Mouse (Mus musculus) layer of hippocampus, adult 18-20 months (tissue): Measurements from ENCODE around the gene Arhgap4. TPM values are rescaled to one million over a fixed set of nuclear protein-coding genes. Genes with fewer than 3 reads are reported as not detected.

Source experiments
- DNase-seq, 2 experiments: peaks; one replicate each; pipeline ENCODE4 v3.0.0; 2022; ENCODE audit warnings: low spot score in 2 of 2
- long read RNA-seq: library from polyadenylated mRNA; stranded (forward); transcript quantifications from one replicate; pipeline ENCODE4 v2.0.0, GENCODE M21; 2021
- total RNA-seq, 2 experiments: library from RNA; stranded (reverse); gene quantifications; 2 replicates each; pipeline ENCODE4 v1.2.3; 2021

Arhgap4 gene
- 1 to 10 TPM; 4.3 to 4.4 TPM for total RNA-seq
- long read RNA-seq, partial matches to known transcripts: 0 of 5 reads
- long read RNA-seq, other reads (novel, unspliced or antisense): 5 of 5 reads

DNA sequence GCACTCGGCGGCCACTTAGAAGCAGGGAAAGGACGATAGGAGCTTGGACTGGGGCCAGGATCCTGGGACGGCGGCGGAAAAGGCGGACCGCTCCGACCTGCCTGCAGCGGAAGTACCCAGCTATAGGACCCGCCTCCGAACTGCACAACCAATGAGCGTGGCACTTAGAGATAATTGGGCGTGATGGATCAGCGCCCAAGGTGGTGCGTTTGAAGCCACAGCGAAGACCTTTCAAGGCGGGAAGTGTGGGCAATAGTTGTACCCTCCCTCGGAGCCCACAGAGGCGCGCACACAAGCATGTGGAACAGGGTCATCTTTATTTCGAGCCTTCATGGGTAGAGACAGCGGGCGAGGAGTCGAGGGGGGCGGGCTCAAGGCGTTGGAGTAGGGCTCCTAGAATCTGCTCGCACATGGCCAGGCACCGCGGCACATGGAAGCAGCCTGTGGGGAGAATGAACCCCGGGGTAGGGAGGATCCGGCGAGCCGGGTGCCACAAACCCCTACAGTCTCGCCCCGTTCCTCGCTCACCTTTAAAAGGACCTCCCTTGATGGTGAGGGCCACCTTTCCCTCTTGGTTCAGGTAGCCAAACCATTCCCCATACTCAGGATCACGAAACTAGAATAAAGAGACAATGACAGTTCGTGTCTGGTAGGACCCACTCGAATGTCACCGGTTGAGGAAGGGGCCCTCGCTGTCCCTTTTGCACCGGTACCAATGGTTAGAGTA, at the start of gene Arhgap4, which contains the start of gene Naa10:
Arhgap4 (minus strand) TSS at position 48 of the 727 bp plus-strand sequence.
Naa10 (minus strand) TSS at position 122 of the 727 bp plus-strand sequence.
- DNase-seq: peak; percentile 73 to 87

DNA sequence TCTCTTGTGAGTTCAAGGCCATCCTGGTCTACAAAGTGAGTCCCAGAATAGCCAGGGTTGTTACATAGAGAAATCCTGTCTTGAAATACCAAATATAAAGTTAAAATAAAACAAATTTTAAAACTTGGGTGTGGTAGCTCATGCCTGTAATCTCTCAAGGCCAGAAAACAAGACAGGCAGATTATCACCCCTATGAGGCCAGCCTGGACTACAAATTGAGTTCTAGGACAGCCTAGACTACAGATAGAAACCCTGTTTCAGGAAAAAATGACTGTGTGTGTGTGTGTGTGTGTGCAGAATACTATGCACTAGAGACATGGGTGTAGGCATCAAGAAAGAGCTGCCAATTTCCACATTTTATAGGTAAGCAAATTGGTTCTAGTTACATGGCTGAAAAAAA, 49.1 kb upstream of the Arhgap4 start:
- no peak for DNase-seq

DNA sequence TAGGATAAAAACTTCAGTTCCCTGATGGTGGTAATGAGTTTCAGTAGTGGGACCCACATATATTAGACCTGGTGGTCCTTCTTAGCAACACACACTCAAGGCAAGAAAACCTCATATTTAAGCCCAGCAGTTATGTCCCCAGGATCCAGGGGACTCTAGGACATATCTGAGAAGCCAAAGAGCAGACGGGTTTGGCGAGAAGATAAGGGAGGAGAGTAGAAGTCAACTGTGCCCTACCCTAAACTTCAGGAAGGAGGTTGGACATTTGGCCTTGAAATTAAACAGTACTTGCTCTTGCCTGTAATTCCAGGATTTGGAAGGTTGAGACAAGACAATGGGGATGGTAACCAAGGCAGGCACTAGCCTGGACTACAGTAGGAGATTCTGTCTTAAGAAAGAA, 48.1 kb upstream of the Arhgap4 start:
- DNase-seq: no peak

DNA sequence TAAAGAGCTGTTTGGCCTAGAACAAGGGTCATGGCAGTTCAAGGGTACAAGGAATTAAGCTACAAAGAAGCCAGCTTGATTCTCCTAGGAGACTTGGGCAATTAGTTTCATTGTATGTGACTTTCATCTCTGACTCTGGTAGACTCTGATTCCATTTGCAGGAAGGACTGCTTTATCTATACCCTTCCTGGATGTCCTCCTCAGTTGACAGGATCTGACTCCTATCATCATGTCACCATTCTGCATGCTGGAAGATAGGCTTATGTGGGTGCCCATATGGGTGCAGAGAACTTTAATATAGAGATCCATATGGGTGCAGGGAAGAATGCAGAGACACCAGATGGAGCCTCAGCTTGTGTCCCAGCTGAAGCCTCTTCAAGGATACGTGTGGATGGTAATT, 47.5 kb upstream of the Arhgap4 start:
- DNase-seq: peak in 1 of 2 experiments; percentile 31

DNA sequence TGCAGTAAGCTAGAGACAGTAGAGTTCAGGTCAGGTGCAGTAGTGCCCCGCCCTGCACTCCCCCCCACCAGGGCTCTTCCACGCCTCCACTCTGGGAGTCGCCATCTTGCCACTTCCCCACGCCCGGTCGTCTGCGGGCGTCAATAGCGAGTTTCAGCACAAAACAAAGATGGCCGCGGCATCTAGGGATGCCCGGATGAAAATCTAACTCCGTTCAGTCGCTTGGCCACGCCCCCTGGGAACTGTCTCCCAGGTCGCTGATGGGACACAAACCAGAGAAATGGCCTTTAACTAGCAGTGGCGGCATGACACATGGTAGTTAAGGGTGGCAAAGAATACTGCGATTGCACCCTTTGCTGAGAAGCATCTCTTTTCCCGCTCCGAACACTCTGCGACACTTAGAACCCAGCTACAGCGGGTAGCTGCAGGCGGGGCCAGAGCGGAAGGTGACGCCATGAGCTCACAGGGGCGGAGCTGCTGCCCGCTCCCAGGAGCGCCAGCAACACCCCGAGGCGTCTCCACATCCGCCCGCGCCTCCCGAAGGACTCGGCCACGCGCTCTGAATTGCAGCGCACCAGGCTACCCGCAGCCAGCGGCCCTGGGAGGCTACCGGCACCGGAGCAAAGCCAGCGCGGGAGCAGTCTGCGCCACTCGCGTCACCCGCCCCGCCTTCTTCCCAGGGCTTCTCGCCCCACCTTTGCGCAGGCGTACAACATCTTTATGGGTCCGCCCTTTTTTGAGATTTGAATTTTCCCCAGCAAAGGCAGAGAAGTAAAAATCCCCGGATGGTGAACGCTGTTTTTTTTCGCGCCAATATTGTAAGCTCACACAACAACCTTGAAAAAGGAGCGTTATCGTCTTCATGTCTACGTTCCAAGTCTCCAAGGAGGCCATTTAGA, 45.8 kb upstream of the Arhgap4 start:
- peak; percentile 84 to 92 for DNase-seq

DNA sequence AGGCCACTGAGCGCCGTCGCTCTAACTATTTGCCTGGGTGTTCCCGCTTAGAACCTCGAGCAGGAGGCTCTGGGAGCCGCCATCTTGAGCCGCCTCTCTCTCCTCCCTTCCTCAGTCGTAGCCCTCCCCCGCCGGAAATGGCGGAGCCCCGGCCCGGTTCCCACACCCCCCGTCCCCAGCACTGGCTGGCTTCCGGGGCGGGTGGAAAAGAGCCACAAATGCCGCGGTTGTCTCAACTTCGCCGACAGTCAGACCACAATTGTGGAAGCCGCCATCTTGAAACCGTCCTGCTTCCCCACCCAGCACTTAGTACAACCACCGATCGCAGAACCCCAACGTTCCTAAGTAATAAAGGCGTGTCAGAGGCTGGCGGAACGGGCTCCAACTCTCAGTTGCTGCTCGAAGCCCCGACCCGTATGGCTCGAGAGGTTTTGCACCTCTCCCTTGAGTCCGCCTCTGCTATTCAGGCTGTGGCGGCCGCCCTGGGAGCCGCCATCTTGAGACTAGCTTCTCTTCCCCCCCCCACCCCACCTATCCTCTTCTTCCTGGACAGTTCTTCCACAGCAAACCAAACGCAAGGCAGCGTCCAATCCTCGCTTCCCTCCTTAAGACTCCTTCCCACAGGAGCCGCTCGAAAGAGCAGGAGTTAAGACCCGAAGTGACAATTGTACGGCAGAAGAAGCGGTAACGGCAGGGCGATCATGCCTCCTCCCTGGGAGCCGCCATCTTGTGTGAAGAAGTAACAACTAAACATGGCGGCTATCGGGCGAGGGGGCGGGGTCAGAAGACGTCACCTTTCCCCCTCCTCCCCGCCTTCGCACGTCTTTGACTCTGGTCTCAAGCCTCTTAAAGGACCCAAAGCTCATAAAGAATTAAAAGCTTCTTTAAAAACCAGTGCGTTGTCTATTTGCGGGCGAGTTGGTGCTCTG, 44.8 kb upstream of the Arhgap4 start, which contains the start of gene Hcfc1:
Hcfc1 (minus strand) TSS at position 110 of the 929 bp plus-strand sequence.
- DNase-seq: peak; percentile 86 to 93

DNA sequence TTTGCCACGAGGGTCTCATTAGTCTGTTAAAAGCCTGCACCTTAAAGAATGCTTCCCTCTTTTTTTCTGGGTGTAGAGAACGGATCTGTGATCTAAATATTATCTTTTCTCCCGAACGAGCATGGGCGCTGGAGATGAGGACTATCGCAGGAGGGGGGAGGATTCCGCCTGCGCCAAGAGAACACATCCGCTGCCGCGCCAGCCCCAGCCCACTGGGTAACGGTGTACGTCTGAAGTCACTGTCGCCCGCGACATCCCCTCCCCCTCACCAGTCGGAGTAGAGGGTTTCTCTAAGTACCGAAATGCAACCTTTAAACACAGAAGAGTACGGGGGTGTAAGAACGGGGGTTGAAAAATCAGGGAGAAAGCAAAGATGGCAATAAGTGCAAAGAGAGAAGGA, 43.6 kb upstream of the Arhgap4 start:
- peak; percentile 61 to 79 for DNase-seq

DNA sequence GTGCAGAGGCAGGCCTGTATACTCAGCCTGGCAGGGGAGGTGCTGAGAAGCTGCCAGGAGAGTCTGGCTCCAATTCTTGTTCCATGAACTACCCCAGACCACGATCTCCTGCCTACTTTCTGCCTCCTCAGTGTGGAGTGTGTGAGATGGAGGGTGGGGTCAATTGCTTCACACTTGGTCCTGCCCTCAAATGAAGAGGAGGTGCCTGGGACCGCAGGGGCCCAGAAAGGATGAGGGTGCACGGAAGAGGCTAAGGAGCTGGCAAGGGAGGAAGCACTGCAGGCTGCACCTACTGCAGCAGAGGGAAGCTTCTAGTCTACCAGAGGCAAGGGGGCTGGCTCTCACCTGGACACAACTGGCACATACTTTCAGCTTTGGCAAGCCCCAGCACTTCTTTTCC, 42.7 kb upstream of the Arhgap4 start:
- DNase-seq: no peak

DNA sequence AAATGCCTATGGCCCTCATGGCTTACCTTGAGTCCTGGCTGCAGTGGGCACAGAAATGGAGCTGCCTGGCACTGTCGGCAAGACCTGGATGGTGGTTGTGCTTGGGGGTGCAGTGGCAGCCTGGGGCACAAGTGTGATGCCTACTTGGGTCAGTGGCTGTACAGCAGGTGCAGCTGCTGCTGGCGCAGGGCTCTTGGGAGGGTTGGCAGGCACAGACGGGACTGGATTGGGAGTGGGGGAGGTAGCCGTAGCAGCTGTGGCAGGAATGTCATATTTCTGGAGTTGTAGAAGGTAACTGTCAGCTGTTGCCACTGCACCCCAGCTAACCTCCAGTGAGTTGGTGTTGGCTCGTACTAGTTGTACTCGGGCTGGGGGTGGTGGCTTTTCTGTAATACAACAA, 33.3 kb upstream of the Arhgap4 start:
- no peak for DNase-seq

DNA sequence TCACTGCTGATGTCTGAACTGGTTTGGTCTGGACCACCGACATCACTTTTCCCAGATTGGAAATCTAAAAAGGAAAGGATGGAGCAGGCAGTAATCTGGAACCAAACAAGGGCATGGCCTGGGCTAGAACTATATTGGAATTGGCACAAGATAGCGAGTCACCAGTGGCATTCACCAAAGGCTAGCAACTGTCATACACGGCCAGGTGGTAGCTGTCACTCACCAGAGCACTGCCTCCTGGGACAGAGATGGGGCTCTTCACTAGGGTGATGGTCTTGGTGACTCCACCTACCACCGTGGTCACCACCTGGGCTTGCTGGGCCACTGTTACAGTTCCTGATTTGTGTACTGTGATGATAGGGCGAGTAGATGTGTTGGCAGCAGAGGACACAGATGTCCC, 30.9 kb upstream of the Arhgap4 start:
- no peak for DNase-seq

DNA sequence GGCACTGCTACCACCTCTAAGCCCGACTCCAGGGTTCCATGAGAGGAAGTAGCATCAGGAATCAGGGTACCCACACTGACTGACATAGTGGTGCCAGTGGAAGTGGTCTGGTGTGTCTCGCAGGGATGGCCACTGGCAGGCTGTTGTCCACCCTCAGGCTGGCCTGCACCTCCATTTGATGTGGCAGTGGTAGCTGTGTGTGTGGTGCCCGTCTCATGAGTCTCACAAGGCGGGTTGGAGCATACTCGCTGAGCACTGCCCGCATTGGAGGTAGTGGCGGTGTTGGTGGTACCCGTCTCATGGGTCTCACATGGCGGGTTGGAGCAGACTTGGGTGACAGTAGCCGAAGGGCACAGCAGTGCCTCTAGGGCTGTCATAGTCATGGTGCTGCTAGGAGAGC, 27.7 kb upstream of the Arhgap4 start:
- DNase-seq: no peak

DNA sequence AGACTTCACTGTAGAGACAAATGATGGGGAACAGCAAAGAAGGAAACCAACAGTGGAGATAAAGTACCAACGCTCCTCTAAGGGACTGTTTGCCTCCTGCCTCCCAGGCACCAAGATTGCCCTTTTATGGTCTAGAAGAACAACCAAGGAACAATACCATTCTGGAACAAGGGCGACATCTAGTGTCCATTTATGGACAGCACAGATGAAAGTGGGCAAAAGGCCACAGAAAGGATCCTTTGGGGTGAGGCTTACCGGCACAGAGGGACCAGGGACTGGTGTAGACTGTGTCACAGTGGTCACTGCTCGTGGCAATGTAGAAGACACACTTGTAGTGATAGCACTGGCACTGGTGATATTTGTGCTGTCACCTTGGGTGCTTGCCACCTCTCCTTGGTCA, 27.0 kb upstream of the Arhgap4 start:
- peak; percentile 31 to 64 for DNase-seq

DNA sequence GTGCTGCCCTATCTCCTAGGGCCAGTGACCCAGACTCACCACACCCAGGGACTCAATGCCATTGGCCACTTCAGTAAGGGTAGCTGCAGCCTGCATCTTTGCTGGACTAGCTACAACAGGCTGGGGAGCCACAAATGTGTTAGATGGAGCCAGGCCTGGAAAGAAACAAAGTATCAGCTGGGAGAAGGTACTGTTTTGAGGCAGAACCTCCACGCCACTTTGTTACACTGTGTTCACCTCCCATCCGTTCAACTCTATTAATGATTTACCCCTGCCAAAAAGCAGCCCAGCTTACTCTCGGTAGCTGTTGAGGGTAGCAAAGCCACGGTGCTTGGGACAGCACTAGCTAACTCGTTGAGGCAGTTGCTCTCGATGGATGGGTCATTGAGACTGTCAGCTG, 25.2 kb upstream of the Arhgap4 start:
- no peak for DNase-seq

DNA sequence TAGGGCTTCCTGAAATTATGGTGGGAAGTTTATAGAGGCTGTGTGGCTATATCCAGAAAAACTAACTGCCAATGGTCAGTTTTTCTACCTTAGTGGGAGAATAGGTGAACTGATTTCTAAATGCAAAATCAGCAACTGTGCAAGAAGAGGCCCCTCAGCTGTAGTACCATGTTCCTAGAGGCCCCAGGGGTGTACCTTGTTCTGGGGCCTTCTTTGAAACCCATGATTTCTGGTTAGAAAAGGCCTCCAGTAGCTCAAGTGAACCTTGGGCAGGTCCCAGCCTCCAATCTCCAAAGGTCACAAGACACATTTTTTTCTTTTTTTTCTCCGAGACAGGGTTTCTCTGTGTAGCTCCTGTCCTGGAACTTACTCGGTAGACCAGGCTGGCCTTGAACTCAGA, 20.6 kb upstream of the Arhgap4 start:
- no peak for DNase-seq

DNA sequence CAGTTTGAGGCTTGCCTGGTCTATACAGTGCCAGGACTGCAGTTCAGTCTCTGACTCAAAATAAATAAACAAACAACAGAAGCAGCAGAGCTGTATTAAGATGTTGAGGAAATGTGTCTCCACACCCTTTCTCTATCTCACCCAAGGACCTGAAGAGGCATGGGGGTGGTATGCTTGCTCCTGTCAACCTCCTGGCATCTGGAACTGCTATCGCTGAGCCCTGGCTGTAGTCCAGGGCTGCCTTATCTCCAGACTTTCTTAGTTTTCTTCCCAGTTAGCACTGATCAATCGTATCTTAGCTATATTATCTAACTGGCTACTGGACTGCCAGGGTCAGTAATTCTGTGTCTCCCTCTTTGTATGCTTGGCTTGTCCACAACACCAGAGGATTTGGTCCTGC, 20.2 kb upstream of the Arhgap4 start:
- no peak for DNase-seq

DNA sequence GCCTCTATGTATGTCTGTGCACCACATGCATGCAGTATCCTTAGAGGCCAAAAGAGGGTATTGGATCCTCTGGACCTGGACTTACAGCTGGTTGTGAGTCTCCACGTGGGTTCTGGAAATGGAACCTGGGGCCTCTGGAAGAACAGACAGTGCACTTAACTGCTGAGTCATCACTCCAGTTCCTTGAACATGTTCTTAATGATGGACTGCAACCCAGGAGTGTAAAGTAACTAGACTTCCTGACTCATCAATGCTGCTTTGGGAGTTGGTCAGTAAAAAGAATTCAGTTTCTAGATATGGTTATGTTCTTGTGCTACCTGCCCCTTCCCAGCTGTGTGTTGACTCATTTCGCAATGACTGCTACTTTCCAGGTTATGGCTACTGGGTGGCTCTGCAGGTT, 10.2 kb upstream of the Arhgap4 start:
- DNase-seq: no peak

DNA sequence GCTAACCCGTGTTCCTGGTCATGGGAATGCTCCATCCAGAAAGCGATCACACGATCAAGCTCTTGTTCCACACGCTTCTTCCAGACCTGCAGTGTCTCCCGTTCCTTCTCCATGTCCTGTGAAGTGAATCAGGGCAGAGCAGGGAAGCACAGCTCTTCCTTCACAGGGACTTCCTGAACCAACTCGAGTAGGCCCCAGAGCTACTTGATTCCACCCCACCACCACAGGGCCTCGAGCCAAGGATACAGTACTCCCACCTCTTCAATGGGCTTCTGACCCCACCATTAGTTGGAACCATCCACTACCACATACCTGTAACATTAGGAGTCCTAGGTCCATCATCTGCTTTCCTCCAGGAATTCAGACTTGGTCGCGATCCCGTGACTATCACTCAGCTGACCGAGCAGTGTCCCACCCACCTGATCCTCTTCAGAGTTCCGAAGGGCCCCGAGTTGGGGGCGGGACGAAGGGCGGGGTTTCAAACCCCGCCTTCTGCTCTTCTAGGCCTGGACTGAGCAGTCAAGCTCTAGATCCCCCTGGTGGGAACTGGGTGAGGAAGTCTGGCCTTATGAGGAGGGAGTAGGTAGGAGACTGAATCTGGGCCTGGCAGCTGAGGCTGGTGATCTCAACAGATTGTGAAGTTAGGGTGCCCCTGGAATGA, 8.9 kb upstream of the Arhgap4 start, which contains the start of gene Renbp:
Renbp (minus strand) TSS at position 449 of the 661 bp plus-strand sequence.
- peak in 1 of 2 experiments; percentile 9 for DNase-seq

DNA sequence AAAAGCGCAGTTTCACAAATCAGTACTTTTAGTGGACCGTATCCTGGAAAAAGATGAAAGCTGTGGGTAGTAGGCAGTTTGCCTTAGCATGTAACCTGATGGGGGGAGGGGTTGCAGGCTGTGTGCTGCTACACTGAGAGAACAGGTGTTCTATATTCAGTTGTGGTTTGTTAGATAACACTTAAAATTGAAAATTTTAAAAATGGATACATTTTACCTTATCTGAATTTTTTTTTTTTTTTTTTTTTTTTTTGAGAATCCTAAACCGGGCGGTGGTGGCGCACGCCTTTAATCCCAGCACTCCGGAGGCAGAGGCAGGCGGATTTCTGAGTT, 846 bp upstream of the Arhgap4 start:
- no peak for DNase-seq

DNA sequence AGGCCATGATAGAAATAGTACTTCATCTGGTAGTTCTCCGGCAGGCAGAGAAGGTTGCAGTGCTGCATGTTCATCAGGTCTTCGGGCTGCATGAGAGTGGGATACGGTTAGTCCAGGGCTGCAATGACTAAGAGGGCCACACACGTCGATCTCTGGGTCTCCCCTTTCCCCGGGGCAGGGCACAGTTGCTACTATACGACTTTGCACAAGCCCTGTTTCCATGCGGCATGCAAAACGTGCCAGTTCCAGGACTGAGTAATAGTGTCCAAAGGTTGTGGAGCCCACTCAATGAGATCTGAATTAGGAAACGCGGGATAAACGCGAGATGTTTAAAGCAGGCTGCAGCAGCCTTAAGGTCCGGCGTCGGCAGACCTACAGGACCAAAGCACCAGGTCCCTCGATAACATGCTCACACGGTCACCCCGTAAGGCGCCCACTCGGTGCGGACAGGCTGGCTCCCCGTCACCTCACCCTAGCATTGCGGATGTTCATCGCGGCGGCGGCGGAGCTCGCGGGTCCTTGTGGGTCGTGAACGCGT, 316 bp downstream of the Arhgap4 start:
- no peak for DNase-seq

DNA sequence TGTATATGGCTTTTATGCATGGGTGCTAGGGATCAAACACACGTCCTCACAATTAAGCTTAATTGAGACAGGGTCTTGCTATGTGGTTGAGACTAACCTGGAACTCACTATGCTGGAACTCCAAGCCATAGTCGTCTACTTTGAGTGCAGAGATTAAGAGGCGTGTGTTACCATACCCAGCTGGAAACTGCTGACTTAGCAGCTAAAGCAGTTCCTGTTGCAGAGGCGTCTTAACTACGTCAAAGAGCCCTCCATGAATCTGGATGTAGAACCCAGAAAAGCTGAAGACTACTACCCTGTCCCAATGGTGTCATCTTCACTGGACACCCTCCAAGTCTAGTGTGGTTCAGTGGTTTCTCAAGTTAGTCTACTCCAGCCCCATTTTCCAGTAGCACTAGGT, 3.0 kb downstream of the Arhgap4 start:
- no peak for DNase-seq
